Mouse (Mus musculus) kidney, adult 11 months (tissue): Measurements from ENCODE around the gene Pfn4.
"Not testable (repeated sequence)": the region's sequence is repeated elsewhere in the genome, so short reads cannot be mapped to it uniquely, and the experiment has no call there.

Experiments
- DNase-seq: peaks from one replicate; pipeline ENCODE4 v3.0.0; 2022

Gene Pfn4

GRCm38 (mm10) chr12:4768492-4769332 lies at the start of gene Pfn4, which contains the start of gene Fam228b:
Pfn4 (plus strand) TSS chr12:4769022.
Fam228b (minus strand) TSS chr12:4769267.
- peak; percentile 95 for DNase-seq

- no peak for DNase-seq
Measured at GRCm38 (mm10) chr12:4719066-4719761, 49.6 kb upstream of the Pfn4 start.

GRCm38 (mm10) chr12:4719762-4720754 lies 48.8 kb upstream of the Pfn4 start:
- no peak for DNase-seq

GRCm38 (mm10) chr12:4729165-4729564 lies 39.7 kb upstream of the Pfn4 start:
- no peak for DNase-seq

GRCm38 (mm10) chr12:4731629-4732028 lies 37.2 kb upstream of the Pfn4 start:
- DNase-seq: no peak

GRCm38 (mm10) chr12:4732332-4732731 lies 36.5 kb upstream of the Pfn4 start:
- DNase-seq: no peak

GRCm38 (mm10) chr12:4738031-4738576 lies 30.7 kb upstream of the Pfn4 start, which contains the start of gene Fam228a:
Fam228a (minus strand) TSS chr12:4738430.
- DNase-seq: no peak

- DNase-seq: no peak
Measured at GRCm38 (mm10) chr12:4740823-4741222, 28.0 kb upstream of the Pfn4 start.

- DNase-seq: no peak
Measured at GRCm38 (mm10) chr12:4742183-4742582, 26.6 kb upstream of the Pfn4 start.

- DNase-seq: no peak
Measured at GRCm38 (mm10) chr12:4744486-4744885, 24.3 kb upstream of the Pfn4 start.

GRCm38 (mm10) chr12:4754451-4754850 lies 14.4 kb upstream of the Pfn4 start:
- DNase-seq: not testable (repeated sequence)

- no peak for DNase-seq
Measured at GRCm38 (mm10) chr12:4757060-4757459, 11.8 kb upstream of the Pfn4 start.

- no peak for DNase-seq
Measured at GRCm38 (mm10) chr12:4769333-4769723, 506 bp downstream of the Pfn4 start.

GRCm38 (mm10) chr12:4774895-4775587 lies 6.2 kb downstream of the Pfn4 start:
- DNase-seq: no peak

- no peak for DNase-seq
Measured at GRCm38 (mm10) chr12:4775588-4775949, 6.7 kb downstream of the Pfn4 start.

- DNase-seq: no peak
Measured at GRCm38 (mm10) chr12:4777734-4778133, 8.9 kb downstream of the Pfn4 start.

GRCm38 (mm10) chr12:4780245-4780644 lies 11.4 kb downstream of the Pfn4 start:
- DNase-seq: no peak

GRCm38 (mm10) chr12:4781270-4781669 lies 12.4 kb downstream of the Pfn4 start:
- DNase-seq: no peak

- DNase-seq: not testable (repeated sequence)
Measured at GRCm38 (mm10) chr12:4781725-4782404, 13.0 kb downstream of the Pfn4 start.

- DNase-seq: peak; percentile 51
Measured at GRCm38 (mm10) chr12:4783598-4783997, 14.8 kb downstream of the Pfn4 start.

- no peak for DNase-seq
Measured at GRCm38 (mm10) chr12:4784466-4784865, 15.6 kb downstream of the Pfn4 start.
